Mouse (Mus musculus): ENCODE measurements around the gene Nup62. TPM values are rescaled to one million over a fixed set of nuclear protein-coding genes. Genes with fewer than 3 reads are reported as not detected.

The Nup62 gene
- polyA plus RNA-seq, 1 experiment from 2014 or later, result 25.4 TPM

DNA sequence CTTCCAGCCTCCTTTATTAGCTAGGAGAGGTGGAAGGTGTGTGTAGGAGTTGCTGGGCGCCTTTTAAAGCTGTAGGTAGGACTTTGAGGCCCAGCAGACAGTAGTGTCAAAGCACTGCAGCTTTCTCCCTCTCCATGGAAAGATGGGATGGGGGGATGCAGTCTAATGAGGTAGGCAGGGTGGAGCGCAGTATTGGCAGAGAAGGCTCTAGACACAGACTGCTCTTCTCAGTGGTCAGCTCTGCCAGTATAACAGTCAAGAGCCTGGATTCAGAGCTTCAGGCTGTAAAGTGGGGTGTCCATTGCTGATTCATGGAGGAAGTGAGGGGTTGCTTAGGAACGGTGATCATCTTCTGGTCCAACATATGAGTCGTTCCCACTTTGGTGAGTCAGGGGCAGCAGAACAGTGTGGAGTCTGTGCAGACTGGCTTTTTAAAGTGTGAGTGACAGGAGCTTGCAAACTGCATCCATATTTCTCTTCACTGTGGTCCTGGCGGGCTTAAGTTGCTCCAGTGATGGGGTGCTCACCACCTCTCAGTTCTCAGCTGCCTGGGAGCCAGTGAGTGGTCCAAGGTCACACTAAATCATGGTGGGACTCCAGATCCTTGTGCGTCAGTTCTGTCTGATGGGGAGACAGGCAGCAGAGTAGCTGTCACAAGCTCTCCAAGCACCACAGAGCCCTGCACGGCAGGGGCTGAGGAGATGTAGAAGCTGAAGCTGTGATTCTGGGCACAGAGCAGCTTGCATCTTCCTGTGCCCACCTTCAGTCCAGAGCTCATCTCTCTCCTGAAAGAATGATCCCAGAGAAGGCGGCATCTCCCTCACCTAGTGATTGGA, 35.1 kb downstream of the Nup62 start:
- no peaks in the 10 kb centered on the region for H3K27me3 ChIP-seq (ENCODE audit: control insufficient read depth, insufficient read depth, low read length)
- DNase-seq (ENCODE audit: low spot score) (no peak), ATAC-seq (ENCODE audit: low FRiP score) (no peak)
- peak overlapping the region; percentile 74 for H3K4me3 ChIP-seq (replicated peaks; ENCODE audit: low read length)
- H3K36me3 ChIP-seq (replicated peaks; ENCODE audit: control insufficient read depth, insufficient read depth), result peaks cover 20% of the 10 kb centered on the region
- peak overlapping the region; percentile 85 for H3K4me2 ChIP-seq (replicated peaks)
- H3K9me3 ChIP-seq (ENCODE audit: control insufficient read depth, low read length), result no peaks in the 10 kb centered on the region
- peak overlapping the region; percentile 87 for H3K9ac ChIP-seq
- 79% methylated on average over 8 of the region's 8 CpGs for WGBS
- peak overlapping the region; percentile 98; the same call in 1 of the 2 replicates for H3K27ac ChIP-seq
- H3K4me1 ChIP-seq (replicated peaks; ENCODE audit: control insufficient read depth, insufficient read depth, low read length), result peaks cover 35% of the 10 kb centered on the region

DNA sequence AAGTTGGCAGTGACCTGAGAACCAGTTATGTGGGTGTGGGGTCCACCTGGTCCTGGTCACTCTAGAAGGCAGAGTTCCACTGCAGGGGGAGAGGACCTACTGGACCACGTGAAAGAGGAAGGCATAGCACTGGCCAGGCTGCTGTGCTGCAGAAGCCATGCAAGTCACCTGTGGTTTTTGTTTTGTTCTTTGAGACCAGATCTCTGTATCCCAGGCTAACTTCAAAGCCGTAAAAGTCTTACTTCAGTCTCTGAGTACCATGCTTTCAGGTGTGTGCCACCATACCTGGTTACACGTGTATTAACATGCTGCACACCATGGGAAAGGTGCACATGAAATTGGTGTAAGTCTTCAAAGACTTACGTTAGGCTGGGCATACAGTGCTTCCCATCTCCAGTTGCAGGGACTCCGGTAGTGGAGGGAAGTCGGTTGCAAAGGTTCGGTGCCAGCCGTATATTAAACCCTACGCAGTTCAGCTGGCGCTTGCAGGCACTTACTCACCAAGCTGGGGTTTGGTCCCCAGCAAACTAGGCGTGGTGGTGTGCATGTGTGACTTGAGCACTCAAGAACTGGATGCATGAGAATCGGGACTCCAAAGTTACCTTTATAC, 35.8 kb downstream of the Nup62 start:
- Histone ChIP-seq H3K9ac (0 out of 2 replicates have a peak overlapping the region, but pooled peaks have one; percentile 87), H3K27ac (no peak overlapping the region), H3K36me3 (replicated peaks; ENCODE audit: control insufficient read depth, insufficient read depth) (peaks cover 13% of the 10 kb centered on the region), H3K4me1 (replicated peaks; ENCODE audit: control insufficient read depth, insufficient read depth, low read length) (peaks cover 40% of the 10 kb centered on the region), H3K9me3 (ENCODE audit: control insufficient read depth, low read length) (no peaks in the 10 kb centered on the region), H3K27me3 (ENCODE audit: control insufficient read depth, insufficient read depth, low read length) (no peaks in the 10 kb centered on the region), H3K4me2 (replicated peaks) (peak overlapping the region; percentile 85; the same call in 1 of the 2 replicates), H3K4me3 (replicated peaks; ENCODE audit: low read length) (peak overlapping the region; percentile 74; the same call in 1 of the 2 replicates)
- DNase-seq (ENCODE audit: low spot score) (no peak), ATAC-seq (ENCODE audit: low FRiP score) (no peak)
- 94% methylated on average over 12 of the region's 12 CpGs for WGBS

DNA sequence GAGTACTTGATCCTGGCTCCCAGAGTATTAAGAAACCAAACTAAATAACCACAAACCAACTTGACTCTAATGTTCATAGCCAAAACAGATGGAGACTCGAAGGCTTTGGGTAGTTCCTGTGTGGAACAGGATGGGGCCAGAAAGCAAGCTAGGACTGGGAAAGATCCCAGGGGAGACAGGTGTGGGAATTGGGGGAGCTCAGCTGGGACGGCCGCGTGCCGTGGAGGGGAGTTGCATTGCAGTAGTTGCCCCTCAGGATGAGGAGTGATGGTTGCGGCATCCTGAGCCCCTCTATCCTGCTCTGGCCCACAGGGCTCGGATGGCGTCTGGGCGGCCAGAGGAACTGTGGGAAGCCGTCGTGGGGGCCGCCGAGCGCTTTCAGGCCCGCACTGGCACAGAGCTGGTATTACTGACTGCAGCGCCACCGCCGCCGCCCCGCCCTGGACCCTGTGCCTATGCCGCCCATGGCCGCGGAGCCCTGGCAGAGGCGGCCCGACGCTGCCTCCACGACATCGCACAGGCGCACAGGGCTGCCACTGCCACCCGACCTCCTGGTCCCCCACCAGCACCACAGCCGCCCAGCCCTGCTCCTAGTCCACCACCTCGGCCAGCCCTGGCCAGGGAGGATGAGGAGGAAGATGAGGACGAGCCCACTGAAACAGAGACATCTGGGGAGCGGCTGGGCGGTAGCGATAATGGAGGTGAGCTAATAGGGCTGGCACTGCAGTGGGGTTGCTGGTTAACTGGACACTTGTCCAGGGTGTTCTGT, 36.6 kb downstream of the Nup62 start:
- H3K27me3 ChIP-seq (ENCODE audit: control insufficient read depth, insufficient read depth, low read length), result no peaks in the 10 kb centered on the region
- H3K27ac ChIP-seq, result no peak overlapping the region
- no peak overlapping the region for H3K4me3 ChIP-seq (replicated peaks; ENCODE audit: low read length)
- WGBS, result 92% methylated on average over 36 of the region's 36 CpGs
- no peak overlapping the region for H3K9ac ChIP-seq
- ATAC-seq (ENCODE audit: low FRiP score) (no peak), DNase-seq (ENCODE audit: low spot score) (no peak)
- H3K9me3 ChIP-seq (ENCODE audit: control insufficient read depth, low read length), result no peaks in the 10 kb centered on the region
- H3K36me3 ChIP-seq (replicated peaks; ENCODE audit: control insufficient read depth, insufficient read depth), result peaks cover 11% of the 10 kb centered on the region; the same call in 1 of the 2 replicates
- no peak overlapping the region for H3K4me2 ChIP-seq (replicated peaks)
- H3K4me1 ChIP-seq (replicated peaks; ENCODE audit: control insufficient read depth, insufficient read depth, low read length), result peaks cover 39% of the 10 kb centered on the region

DNA sequence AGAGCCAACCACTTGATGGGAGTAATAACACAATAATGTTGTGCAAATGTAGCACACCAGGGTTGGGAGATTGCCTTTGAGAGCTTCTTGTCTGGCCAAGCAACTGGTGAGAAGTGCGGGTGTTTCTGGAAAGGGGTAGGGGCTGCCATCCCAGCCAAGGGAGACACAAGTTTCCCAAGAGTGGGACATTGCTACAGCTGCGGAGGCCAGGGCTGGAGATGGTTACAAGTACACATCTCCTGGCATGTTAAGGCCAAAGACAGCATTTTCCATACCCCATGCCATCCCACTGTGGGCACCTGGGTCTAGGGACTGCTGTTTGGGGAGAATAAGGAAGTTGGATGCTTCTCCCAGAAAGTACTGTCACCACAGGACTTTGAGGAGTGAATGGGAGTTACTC, 37.2 kb downstream of the Nup62 start:
- WGBS, result 95% methylated on average over 2 of the region's 2 CpGs
- no peak overlapping the region for H3K4me3 ChIP-seq (replicated peaks; ENCODE audit: low read length)
- no peak for ATAC-seq (ENCODE audit: low FRiP score)
- no peaks in the 10 kb centered on the region for H3K9me3 ChIP-seq (ENCODE audit: control insufficient read depth, low read length)
- H3K4me2 ChIP-seq (replicated peaks), result no peak overlapping the region
- peaks cover 11% of the 10 kb centered on the region; the same call in 1 of the 2 replicates for H3K36me3 ChIP-seq (replicated peaks; ENCODE audit: control insufficient read depth, insufficient read depth)
- peaks cover 38% of the 10 kb centered on the region for H3K4me1 ChIP-seq (replicated peaks; ENCODE audit: control insufficient read depth, insufficient read depth, low read length)
- no peak overlapping the region for H3K9ac ChIP-seq
- no peak overlapping the region for H3K27ac ChIP-seq
- no peak for DNase-seq (ENCODE audit: low spot score)
- H3K27me3 ChIP-seq (ENCODE audit: control insufficient read depth, insufficient read depth, low read length), result no peaks in the 10 kb centered on the region

DNA sequence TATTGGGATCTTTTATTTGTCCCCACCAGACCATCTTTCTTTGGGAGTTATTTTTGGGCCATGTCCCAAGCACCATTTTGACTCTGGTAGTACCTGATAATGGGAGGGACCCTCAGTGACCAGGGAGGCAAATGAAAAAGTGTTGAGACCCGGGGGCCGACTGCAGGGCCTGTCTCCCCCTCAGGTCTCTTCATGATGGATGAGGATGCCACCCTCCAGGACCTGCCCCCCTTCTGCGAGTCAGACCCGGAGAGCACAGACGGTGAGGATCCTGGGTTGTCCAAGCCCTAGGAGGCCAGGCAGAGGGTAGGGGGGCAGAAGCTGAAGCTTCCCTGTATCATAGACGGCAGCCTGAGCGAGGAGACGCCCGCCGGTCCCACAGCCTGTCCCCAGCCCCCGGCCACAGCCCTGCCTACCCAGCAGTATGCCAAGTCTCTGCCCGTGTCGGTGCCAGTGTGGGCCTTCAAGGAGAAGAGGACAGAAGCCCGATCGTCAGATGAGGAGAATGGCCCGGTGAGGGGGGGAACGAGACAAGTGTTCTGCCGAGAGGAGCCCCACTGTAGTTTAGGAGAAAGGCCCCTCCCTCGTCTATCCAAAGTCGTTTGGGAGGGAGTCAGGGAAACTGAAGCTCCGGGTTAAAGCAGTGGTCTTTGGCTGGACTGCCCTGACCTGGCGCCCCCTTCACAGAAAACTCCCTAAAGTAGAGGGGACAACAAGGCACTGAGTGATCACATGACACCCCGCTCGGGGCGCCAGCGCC, 37.9 kb downstream of the Nup62 start:
- H3K36me3 ChIP-seq (replicated peaks; ENCODE audit: control insufficient read depth, insufficient read depth), result peaks cover 11% of the 10 kb centered on the region; the same call in 1 of the 2 replicates
- WGBS, result 32% methylated on average over 26 of the region's 26 CpGs
- DNase-seq (ENCODE audit: low spot score) (no peak), ATAC-seq (ENCODE audit: low FRiP score) (no peak)
- peak overlapping the region; percentile 90 for H3K27ac ChIP-seq
- peaks cover 43% of the 10 kb centered on the region for H3K4me1 ChIP-seq (replicated peaks; ENCODE audit: control insufficient read depth, insufficient read depth, low read length)
- peak overlapping the region; percentile 38 for H3K4me3 ChIP-seq (replicated peaks; ENCODE audit: low read length)
- H3K4me2 ChIP-seq (replicated peaks), result peak overlapping the region; percentile 69
- no peaks in the 10 kb centered on the region for H3K9me3 ChIP-seq (ENCODE audit: control insufficient read depth, low read length)
- peak overlapping the region; percentile 63 for H3K9ac ChIP-seq
- no peaks in the 10 kb centered on the region for H3K27me3 ChIP-seq (ENCODE audit: control insufficient read depth, insufficient read depth, low read length)

DNA sequence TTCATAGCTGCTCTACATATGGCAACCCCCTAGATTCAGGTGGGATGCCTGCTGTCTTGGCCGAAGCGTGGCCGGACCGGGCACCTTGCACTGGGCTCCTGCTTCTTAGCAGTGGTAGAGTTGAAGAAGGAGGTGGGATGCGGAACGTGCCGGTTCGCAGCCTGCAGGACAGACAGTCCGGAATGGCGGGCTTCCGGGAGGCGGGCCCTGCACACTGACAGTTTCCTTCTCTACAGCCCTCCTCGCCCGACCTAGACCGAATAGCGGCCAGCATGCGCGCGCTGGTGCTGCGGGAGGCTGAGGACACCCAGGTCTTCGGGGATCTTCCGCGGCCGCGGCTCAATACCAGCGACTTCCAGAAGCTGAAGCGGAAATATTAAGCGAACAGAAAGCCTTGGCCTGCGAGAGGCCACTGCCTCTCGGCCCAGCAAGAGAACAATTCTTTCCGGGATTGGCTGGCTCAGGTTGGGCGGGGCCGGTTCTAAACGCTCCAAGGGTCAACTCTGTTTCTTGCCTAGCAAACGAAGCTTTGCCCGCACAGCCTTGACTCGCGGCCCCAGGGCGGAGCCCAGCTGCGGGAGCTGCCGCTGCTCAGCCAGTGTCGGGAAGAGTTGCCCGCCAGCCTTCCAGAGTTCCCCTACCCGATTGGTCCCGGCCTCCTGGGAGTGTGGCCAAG, 38.6 kb downstream of the Nup62 start:
- peaks cover 43% of the 10 kb centered on the region for H3K4me1 ChIP-seq (replicated peaks; ENCODE audit: control insufficient read depth, insufficient read depth, low read length)
- H3K4me2 ChIP-seq (replicated peaks), result peak overlapping the region; percentile 69
- H3K36me3 ChIP-seq (replicated peaks; ENCODE audit: control insufficient read depth, insufficient read depth), result peaks cover 11% of the 10 kb centered on the region; the same call in 1 of the 2 replicates
- peak overlapping the region; percentile 63 for H3K9ac ChIP-seq
- peak overlapping the region; percentile 38 for H3K4me3 ChIP-seq (replicated peaks; ENCODE audit: low read length)
- H3K9me3 ChIP-seq (ENCODE audit: control insufficient read depth, low read length), result no peaks in the 10 kb centered on the region
- ATAC-seq (ENCODE audit: low FRiP score), result peak; percentile 12; the same call in 1 of the 2 replicates
- H3K27me3 ChIP-seq (ENCODE audit: control insufficient read depth, insufficient read depth, low read length), result no peaks in the 10 kb centered on the region
- DNase-seq (ENCODE audit: low spot score), result peak; percentile 67
- H3K27ac ChIP-seq, result peak overlapping the region; percentile 90
- WGBS, result 2% methylated on average over 45 of the region's 45 CpGs

DNA sequence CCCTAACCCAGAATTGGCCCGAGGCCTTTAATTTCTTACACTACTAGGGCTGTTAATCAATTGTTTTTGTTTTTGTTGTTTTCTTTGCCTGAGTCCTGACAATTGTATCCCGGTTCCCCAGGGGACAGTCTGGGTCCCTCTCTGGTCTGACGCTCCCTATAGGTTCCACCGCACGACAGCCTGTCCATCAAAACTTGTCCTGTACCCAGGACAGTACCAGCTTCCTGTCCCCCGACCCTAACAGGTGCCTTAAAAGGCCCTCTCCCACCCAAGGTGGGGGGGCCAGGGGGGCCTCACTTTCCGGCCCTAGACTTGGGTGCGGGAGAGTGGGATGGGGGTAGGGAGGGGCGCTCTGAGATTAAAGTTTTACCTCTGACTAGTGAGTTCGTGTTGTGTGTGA, 39.1 kb downstream of the Nup62 start:
- Histone ChIP-seq H3K4me2 (replicated peaks) (peak overlapping the region; percentile 69), H3K9ac (peak overlapping the region; percentile 63), H3K27ac (peak overlapping the region; percentile 90), H3K4me3 (replicated peaks; ENCODE audit: low read length) (peak overlapping the region; percentile 38), H3K4me1 (replicated peaks; ENCODE audit: control insufficient read depth, insufficient read depth, low read length) (peaks cover 43% of the 10 kb centered on the region), H3K36me3 (replicated peaks; ENCODE audit: control insufficient read depth, insufficient read depth) (peaks cover 11% of the 10 kb centered on the region; the same call in 1 of the 2 replicates), H3K9me3 (ENCODE audit: control insufficient read depth, low read length) (no peaks in the 10 kb centered on the region), H3K27me3 (ENCODE audit: control insufficient read depth, insufficient read depth, low read length) (no peaks in the 10 kb centered on the region)
- no peak; the same call in 1 of the 2 replicates for ATAC-seq (ENCODE audit: low FRiP score)
- DNase-seq (ENCODE audit: low spot score), result no peak
- 38% methylated on average over 10 of the region's 10 CpGs for WGBS

DNA sequence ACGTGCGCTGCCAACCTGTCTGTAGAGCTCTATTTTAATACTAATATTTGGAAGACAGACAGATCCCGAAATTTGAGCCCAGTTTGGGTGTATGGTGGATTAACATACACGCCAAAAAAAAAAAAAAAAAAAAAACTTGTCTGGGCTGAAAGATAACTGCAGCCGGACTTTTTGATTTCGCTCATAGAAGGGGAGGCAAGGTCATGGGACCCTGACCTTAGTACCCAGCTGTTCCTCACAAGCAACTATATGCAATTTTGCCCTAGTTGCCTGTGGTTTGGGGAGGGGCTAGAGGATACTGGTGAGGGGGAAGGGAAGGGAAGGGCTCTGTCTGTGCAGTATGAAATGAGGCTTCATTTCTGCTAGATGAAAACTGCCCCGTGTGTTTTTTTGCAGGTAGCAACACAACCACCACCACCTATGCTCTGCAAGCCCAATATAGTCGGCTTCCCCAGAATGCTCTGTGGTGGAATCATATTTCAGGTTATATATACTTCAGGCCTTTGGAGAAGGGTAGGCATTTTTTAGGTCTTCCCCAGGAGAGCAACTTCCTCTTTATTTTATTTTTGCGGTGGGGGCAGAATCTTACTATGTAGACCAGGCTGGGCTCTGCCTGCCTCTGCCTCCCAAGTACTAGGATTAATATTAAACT, 40.5 kb downstream of the Nup62 start:
- Histone ChIP-seq H3K9me3 (ENCODE audit: control insufficient read depth, low read length) (no peaks in the 10 kb centered on the region), H3K4me2 (replicated peaks) (peak overlapping the region; percentile 95), H3K4me3 (replicated peaks; ENCODE audit: low read length) (peak overlapping the region; percentile 70), H3K27ac (peak overlapping the region; percentile 90), H3K27me3 (ENCODE audit: control insufficient read depth, insufficient read depth, low read length) (no peaks in the 10 kb centered on the region), H3K36me3 (replicated peaks; ENCODE audit: control insufficient read depth, insufficient read depth) (peaks cover 15% of the 10 kb centered on the region), H3K9ac (peak overlapping the region; percentile 82), H3K4me1 (replicated peaks; ENCODE audit: control insufficient read depth, insufficient read depth, low read length) (peaks cover 34% of the 10 kb centered on the region)
- 72% methylated on average over 9 of the region's 9 CpGs for WGBS
- DNase-seq (ENCODE audit: low spot score) (no peak), ATAC-seq (ENCODE audit: low FRiP score) (no peak)
